Mouse (Mus musculus) neural tube, embryonic 15.5 days (tissue): ENCODE measurements around the gene Plekha6. TPM values are rescaled to one million over a fixed set of nuclear protein-coding genes. Genes with fewer than 3 reads are reported as not detected.

Experiments used
- ATAC-seq: fragments of 200-750 bp; cut with Nextera tagmentation; 2 replicates; pipeline ENCODE4 v1.8.0; 2017; ENCODE audit warnings: mild to moderate bottlenecking, moderate TSS enrichment, moderate library complexity; ENCODE audit not compliant: low FRiP score
- H3K27ac ChIP-seq: fragments of 300-500 bp; sonication (generic); replicated peaks from 2 replicates; pipeline ENCODE4 v1.5.1; 2015; ENCODE audit warnings: mild to moderate bottlenecking, inconsistent platforms
- H3K27me3 ChIP-seq: fragments of 300-500 bp; sonication (generic); replicated peaks from 2 replicates; pipeline ENCODE4 v1.6.1; 2015; ENCODE audit warnings: inconsistent platforms
- H3K36me3 ChIP-seq: fragments of 300-500 bp; sonication (generic); 2 replicates; pipeline ENCODE4 v1.6.1; 2015; ENCODE audit warnings: inconsistent platforms
- H3K4me1 ChIP-seq: fragments of 300-500 bp; sonication (generic); 2 replicates; pipeline ENCODE4 v1.6.1; 2015; ENCODE audit warnings: inconsistent platforms
- H3K4me2 ChIP-seq: fragments of 300-500 bp; sonication (generic); 2 replicates; pipeline ENCODE4 v1.6.1; 2015; ENCODE audit warnings: inconsistent platforms, mild to moderate bottlenecking, moderate library complexity
- H3K4me3 ChIP-seq: fragments of 300-500 bp; sonication (generic); replicated peaks from 2 replicates; pipeline ENCODE4 v1.5.1; 2015; ENCODE audit warnings: mild to moderate bottlenecking, inconsistent platforms
- H3K9ac ChIP-seq: fragments of 300-500 bp; sonication (generic); replicated peaks from 2 replicates; pipeline ENCODE4 v1.6.1; 2015; ENCODE audit warnings: mild to moderate bottlenecking, inconsistent platforms
- H3K9me3 ChIP-seq: fragments of 300-500 bp; sonication (generic); replicated peaks from 2 replicates; pipeline ENCODE4 v1.6.1; 2016; ENCODE audit warnings: inconsistent platforms
- WGBS: fragments of 180-500 bp; shearing (Covaris S2); methylation state at CpG from one replicate; pipeline ENCODE4 v1.1.7; 2015; ENCODE audit warnings: mixed read lengths; 5-methylcytosine and 5-hydroxymethylcytosine counted together
- polyA plus RNA-seq: library from polyadenylated mRNA; unstranded; fragments of >200 nt; fragmentation: Nextera tagmentation; extraction: Ambion mirVana; gene quantifications from 2 replicates; pipeline ENCODE4 v1.2.1, GENCODE M21; 2015

Gene Plekha6
- polyA plus RNA-seq = 17.1 and 20.5 TPM in 2 replicates

DNA sequence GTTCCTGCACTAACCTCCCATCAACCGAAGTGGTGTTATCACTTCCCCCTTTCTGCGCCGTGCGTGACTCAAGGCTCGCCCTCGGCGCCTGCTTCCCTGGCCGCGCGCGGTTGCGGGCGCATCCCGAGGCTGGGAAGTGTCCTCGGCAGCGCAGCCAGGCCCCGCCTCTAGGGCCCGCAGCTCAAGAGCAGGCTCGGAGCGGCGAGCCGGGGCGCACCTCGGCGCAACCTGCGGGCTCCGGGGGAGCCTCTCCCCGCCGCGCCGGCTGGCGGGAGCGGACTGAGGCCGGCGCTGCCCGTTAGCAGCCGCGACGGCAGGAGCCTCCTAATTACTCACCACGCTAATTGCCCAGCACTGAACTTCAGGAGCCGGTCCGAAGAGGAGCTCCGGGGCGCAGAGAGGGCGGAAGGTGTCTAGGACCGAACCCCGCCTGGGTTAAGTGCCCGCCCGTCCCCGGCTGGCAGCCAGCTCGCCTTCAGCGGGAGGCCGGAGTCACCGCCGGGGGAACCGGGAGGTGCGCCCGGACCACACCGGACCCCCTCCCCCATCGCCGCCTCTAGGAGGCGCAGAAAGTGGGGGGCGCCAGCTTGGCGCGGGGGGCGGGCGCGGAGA is at the start of gene Plekha6:
Gene Plekha6 (plus strand): TSS at position 391 of the 612 bp plus-strand sequence.
- WGBS = under 1% methylated on average over 66 of the region's 68 CpGs
- peaks cover 56% of the 10 kb centered on the region for H3K27me3 ChIP-seq
- peak; percentile 35 for ATAC-seq

DNA sequence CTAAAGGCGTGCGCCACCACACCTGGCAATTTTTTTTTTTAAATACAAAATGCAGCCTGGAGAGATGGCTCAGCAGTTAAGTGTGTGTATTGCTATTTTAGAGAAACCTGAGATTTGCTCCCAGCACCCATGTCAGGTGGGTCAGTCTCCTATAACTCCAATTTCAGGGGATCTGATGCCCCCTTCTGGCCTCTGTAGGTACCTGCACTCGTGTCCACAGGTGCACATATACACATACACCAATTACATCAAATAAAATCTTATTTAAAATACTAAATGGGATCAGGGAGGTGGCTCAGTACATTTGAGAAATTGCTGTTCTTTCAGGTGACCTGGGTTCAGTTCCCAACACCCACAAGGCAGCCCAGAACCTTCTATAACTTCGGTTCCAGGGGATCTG is 47.9 kb upstream of the Plekha6 start:
- Histone ChIP-seq H3K4me3 (no peak overlapping the region), H3K4me1 (no peaks in the 10 kb centered on the region), H3K9me3 (no peaks in the 10 kb centered on the region), H3K36me3 (no peaks in the 10 kb centered on the region), H3K27me3 (no peaks in the 10 kb centered on the region), H3K27ac (no peak overlapping the region), H3K9ac (no peak overlapping the region), H3K4me2 (no peak overlapping the region)
- no peak for ATAC-seq
- 93% methylated on average over 4 of the region's 4 CpGs for WGBS

More for the DNA sequence above, at the start of gene Plekha6:
- Histone ChIP-seq H3K4me3 (peak within 1 kb of the TSS; percentile 54), H3K9ac (peak within 1 kb of the TSS; percentile 51), H3K9me3 (no peaks in the 10 kb centered on the region), H3K4me1 (peaks cover 30% of the 10 kb centered on the region), H3K27ac (no peak within 1 kb of the TSS), H3K4me2 (peak within 1 kb of the TSS; percentile 99), H3K36me3 (no peaks in the 10 kb centered on the region)

- H3K4me3 ChIP-seq = no peak overlapping the region
- H3K4me1 ChIP-seq = no peaks in the 10 kb centered on the region
- H3K9ac ChIP-seq = no peak overlapping the region
- no peak overlapping the region for H3K4me2 ChIP-seq
- no peak overlapping the region for H3K27ac ChIP-seq
- no peaks in the 10 kb centered on the region for H3K27me3 ChIP-seq
- no peaks in the 10 kb centered on the region for H3K36me3 ChIP-seq
- 90% methylated on average over 5 of the region's 5 CpGs for WGBS
- no peak for ATAC-seq
- H3K9me3 ChIP-seq = no peaks in the 10 kb centered on the region
Measured at GRCm38 (mm10) chr1:133118127-133118526, 45.9 kb upstream of the Plekha6 start.

DNA sequence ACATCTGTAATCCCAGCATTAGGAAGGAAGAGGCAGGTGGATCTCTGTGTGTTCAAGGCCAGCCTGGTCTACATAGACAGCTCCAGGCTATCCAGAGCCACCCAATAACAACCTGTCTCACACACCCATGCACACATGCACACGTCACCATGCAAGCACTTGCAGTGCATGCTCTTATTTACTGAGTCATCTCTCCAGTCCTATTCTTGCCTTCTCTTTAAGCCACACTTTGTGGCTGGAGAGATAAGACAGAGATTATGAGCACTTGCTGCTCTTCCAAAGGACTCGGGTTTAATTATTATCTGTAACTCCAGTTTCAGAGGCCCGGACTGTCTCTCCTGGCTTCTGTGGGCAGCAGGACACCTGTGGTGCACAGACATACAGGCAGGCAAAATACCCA is 45.2 kb upstream of the Plekha6 start:
- no peak overlapping the region for H3K4me3 ChIP-seq
- no peaks in the 10 kb centered on the region for H3K9me3 ChIP-seq
- 84% methylated on average over 3 of the region's 3 CpGs for WGBS
- H3K4me2 ChIP-seq = no peak overlapping the region
- no peaks in the 10 kb centered on the region for H3K36me3 ChIP-seq
- ATAC-seq = no peak
- no peak overlapping the region for H3K27ac ChIP-seq
- no peak overlapping the region for H3K9ac ChIP-seq
- H3K4me1 ChIP-seq = no peaks in the 10 kb centered on the region
- no peaks in the 10 kb centered on the region for H3K27me3 ChIP-seq

- ATAC-seq = no peak
- Histone ChIP-seq H3K27ac (no peak overlapping the region), H3K9ac (no peak overlapping the region), H3K4me3 (no peak overlapping the region), H3K9me3 (no peaks in the 10 kb centered on the region), H3K36me3 (no peaks in the 10 kb centered on the region), H3K4me2 (no peak overlapping the region), H3K4me1 (no peaks in the 10 kb centered on the region), H3K27me3 (no peaks in the 10 kb centered on the region)
- WGBS = 68% methylated on average over 7 of the region's 7 CpGs
Measured at GRCm38 (mm10) chr1:133119931-133120712, 43.9 kb upstream of the Plekha6 start.

GRCm38 (mm10) chr1:133121246-133121645 is 42.8 kb upstream of the Plekha6 start:
- Histone ChIP-seq H3K4me3 (no peak overlapping the region), H3K4me2 (no peak overlapping the region), H3K4me1 (no peaks in the 10 kb centered on the region), H3K9me3 (no peaks in the 10 kb centered on the region), H3K27ac (no peak overlapping the region), H3K27me3 (no peaks in the 10 kb centered on the region), H3K9ac (no peak overlapping the region), H3K36me3 (no peaks in the 10 kb centered on the region)
- no peak for ATAC-seq
- 68% methylated on average over 6 of the region's 6 CpGs for WGBS

DNA sequence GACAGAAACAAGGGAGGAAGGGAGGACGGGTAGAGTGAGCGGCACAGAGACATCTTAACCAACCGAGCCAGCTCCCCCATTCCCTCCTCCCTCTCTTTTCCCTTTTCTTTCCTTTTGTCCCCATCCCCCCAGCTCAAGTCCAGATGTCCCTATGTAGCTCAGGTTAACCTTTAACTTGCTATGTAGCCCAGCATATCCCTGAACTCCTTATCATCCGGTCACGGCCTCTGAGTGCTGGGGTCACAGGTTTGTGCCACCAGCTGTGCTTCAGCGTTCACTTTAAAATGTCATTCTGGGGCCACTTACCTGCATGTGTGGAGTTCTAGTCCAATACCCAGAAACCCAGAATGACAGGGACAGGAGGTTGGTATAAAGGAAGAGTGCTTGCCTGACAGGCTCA is 39.9 kb upstream of the Plekha6 start:
- 85% methylated on average over 6 of the region's 6 CpGs for WGBS
- no peaks in the 10 kb centered on the region for H3K4me1 ChIP-seq
- ATAC-seq = no peak

GRCm38 (mm10) chr1:133125640-133126364 is 38.2 kb upstream of the Plekha6 start:
- no peak overlapping the region for H3K4me2 ChIP-seq
- H3K4me3 ChIP-seq = no peak overlapping the region
- no peaks in the 10 kb centered on the region for H3K27me3 ChIP-seq
- H3K9ac ChIP-seq = no peak overlapping the region
- H3K36me3 ChIP-seq = no peaks in the 10 kb centered on the region
- no peaks in the 10 kb centered on the region for H3K9me3 ChIP-seq
- 92% methylated on average over 9 of the region's 9 CpGs for WGBS
- no peak for ATAC-seq
- H3K27ac ChIP-seq = no peak overlapping the region
- peaks cover 14% of the 10 kb centered on the region for H3K4me1 ChIP-seq

More for the DNA sequence above, 39.9 kb upstream of the Plekha6 start:
- no peak overlapping the region for H3K27ac ChIP-seq
- no peak overlapping the region for H3K9ac ChIP-seq
- no peak overlapping the region for H3K4me2 ChIP-seq
- H3K9me3 ChIP-seq = no peaks in the 10 kb centered on the region
- no peaks in the 10 kb centered on the region for H3K36me3 ChIP-seq
- no peak overlapping the region for H3K4me3 ChIP-seq
- no peaks in the 10 kb centered on the region for H3K27me3 ChIP-seq

DNA sequence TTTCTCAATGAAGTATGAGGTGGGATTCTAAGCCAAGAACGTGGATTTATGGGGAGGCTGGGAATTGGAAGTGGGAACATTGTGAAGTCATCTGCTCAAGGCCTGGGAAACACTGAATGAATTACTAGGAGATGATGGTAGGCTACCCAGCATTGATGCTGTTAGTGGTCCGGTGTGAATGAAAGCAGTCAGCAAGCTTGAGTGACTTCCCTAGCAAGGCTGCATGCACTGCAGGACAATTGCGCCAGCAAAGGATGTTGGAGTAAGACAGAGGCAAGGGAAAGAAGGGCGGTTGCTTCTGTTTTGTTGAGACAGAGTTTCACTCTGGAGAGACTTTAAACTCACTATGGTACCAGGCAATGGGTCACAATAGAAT is 37.7 kb upstream of the Plekha6 start:
- Histone ChIP-seq H3K9ac (no peak overlapping the region), H3K9me3 (no peaks in the 10 kb centered on the region), H3K27me3 (no peaks in the 10 kb centered on the region), H3K4me2 (no peak overlapping the region), H3K27ac (no peak overlapping the region), H3K4me3 (no peak overlapping the region), H3K4me1 (peaks cover 14% of the 10 kb centered on the region), H3K36me3 (no peaks in the 10 kb centered on the region)
- WGBS = 52% methylated on average over 4 of the region's 4 CpGs
- no peak for ATAC-seq

DNA sequence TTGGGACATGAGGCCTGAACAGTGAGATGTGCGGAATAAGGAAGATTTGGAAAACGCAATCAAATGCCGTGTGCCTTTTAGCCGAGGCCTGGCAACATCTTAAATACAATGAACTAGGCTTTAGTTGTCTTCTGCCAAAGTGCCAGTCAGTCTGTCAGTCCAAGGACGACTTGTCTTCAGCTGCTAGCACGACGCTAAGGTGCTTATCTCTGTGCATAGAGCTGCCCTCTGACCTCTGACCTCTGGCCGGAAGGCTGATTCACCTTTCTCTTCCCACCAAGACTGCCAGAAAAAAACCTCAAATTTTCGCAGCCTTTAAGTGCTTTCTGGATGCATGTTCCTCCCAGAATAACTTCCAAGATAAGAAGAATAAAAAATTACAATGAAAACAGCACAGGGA is 36.7 kb upstream of the Plekha6 start:
- ATAC-seq = no peak
- Histone ChIP-seq H3K27ac (no peak overlapping the region), H3K9ac (no peak overlapping the region), H3K27me3 (no peaks in the 10 kb centered on the region), H3K9me3 (no peaks in the 10 kb centered on the region), H3K4me3 (no peak overlapping the region), H3K4me1 (peaks cover 16% of the 10 kb centered on the region), H3K36me3 (no peaks in the 10 kb centered on the region), H3K4me2 (no peak overlapping the region)
- WGBS = 78% methylated on average over 9 of the region's 9 CpGs

DNA sequence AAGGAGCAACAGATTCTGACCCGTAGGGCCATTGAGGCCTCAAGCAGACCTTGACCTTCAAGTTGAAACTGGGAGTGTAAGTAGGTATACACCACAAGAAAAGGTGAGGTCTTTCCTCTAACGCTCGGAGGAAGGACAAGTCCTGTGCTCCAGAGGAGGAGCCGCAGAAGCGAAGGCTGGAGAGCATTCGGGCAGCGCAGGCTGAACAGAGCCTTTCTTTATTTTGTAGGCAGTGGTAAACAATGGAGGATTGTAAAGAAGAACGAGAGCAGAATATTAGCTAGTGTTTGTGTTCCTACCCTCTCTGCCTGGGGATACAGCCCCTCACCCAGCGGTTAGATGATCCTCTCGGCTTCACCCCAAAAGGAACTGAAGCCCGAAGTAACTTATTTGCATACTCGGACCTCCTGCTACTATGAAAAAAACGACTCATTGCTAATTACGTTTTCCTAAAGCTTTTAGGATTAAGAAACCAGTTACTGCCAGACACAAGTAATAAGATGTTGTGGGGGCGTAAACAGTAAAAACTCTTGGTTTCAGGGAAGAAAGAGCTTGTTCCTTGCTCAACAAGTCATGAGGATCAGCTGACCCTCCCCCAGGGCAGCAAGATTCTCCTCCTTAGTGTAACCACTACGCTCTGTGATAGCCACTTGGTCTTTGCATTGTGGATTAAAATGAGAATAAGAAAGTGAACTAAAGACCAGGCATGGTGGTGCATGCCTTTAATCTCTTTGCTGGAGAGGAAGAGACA is 34.4 kb upstream of the Plekha6 start:
- no peak overlapping the region for H3K4me3 ChIP-seq
- no peaks in the 10 kb centered on the region for H3K27me3 ChIP-seq
- H3K36me3 ChIP-seq = no peaks in the 10 kb centered on the region
- no peak for ATAC-seq
- WGBS = 21% methylated on average over 16 of the region's 16 CpGs
- peak overlapping the region; percentile 98 for H3K4me2 ChIP-seq
- peaks cover 39% of the 10 kb centered on the region for H3K4me1 ChIP-seq
- no peaks in the 10 kb centered on the region for H3K9me3 ChIP-seq
- H3K9ac ChIP-seq = no peak overlapping the region
- H3K27ac ChIP-seq = peak overlapping the region; percentile 98
